Mouse (Mus musculus) ES-E14 (cell line): ENCODE results near the gene Zfp383.

Experiments used
- MAFK ChIP-seq: IDR thresholded peaks from 2 replicates; pipeline ENCODE4 v1.6.1; 2014; ENCODE audit warnings: mild to moderate bottlenecking, low read depth, low read length, inconsistent platforms; ENCODE audit not compliant: insufficient read depth
- ZC3H11A ChIP-seq: IDR thresholded peaks from 2 replicates; pipeline ENCODE4 v1.6.1; 2012; ENCODE audit warnings: low read depth, mild to moderate bottlenecking, inconsistent platforms, low read length, borderline replicate concordance

GRCm38 (mm10) chr7:29917371-29918061 lies 9.5 kb downstream of the Zfp383 start:
- TF ChIP-seq MAFK: no peak
- no peak for TF ChIP-seq ZC3H11A
